Mouse (Mus musculus): ENCODE measurements around the gene Mtch1.

- no peak for TF ChIP-seq CTCF (IDR thresholded peaks at IDR 0.05; ENCODE audit: borderline replicate concordance, control insufficient read depth, extremely low read depth, insufficient read depth, low read length, poor library complexity)
- no peak for TF ChIP-seq POLR2A (IDR thresholded peaks at IDR 0.05; ENCODE audit: control insufficient read depth, extremely low read depth, insufficient read depth, low read length, poor library complexity)
These were observed 53.7 kb downstream of the Mtch1 start for GRCm38 (mm10) chr17:29293807-29294605.

Measured in thymus, adult 2 months (tissue).